Mouse (Mus musculus) heart, postnatal 10 days (tissue): ENCODE results near the gene Slc7a10. TPM values are rescaled to one million over a fixed set of nuclear protein-coding genes. Genes with fewer than 3 reads are reported as not detected.

ENCODE experiments used
- DNase-seq, 2 experiments: peaks; one replicate each; pipeline ENCODE4 v3.0.0; 2021
- intact Hi-C: fragments of 180-260 bp; cut with DNase I; formaldehyde crosslinking; loops from one replicate; pipeline ENCODE4 v1.15.1; 2025
- total RNA-seq, 2 experiments: library from RNA; stranded (reverse); gene quantifications; 2 replicates each; pipeline ENCODE4 v1.2.3; 2021

Gene Slc7a10
- total RNA-seq, 2 experiments from 2014 or later = 0.60 to 1.1 TPM

GRCm38 (mm10) chr7:35171867-35172382, 14.3 kb upstream of the Slc7a10 start:
- DNase-seq = peak; percentile 84 to 88
- intact Hi-C loops = loop anchor here (1.0 to 10.0 kb wide), 7 partner anchors 52 to 765 kb away; no protein-coding TSS in a partner anchor

GRCm38 (mm10) chr7:35172519-35172918, 13.7 kb upstream of the Slc7a10 start:
- DNase-seq = no peak
- intact Hi-C loops = loop anchor here (1.0 to 10.0 kb wide), 6 partner anchors 52 to 765 kb away; no protein-coding TSS in a partner anchor

- no peak for DNase-seq
- intact Hi-C loops = loop anchor here (10.0 kb wide), 1 partner anchor 331 kb away; no protein-coding TSS in a partner anchor
Measured at GRCm38 (mm10) chr7:35175533-35175932, 10.7 kb upstream of the Slc7a10 start.

DNA sequence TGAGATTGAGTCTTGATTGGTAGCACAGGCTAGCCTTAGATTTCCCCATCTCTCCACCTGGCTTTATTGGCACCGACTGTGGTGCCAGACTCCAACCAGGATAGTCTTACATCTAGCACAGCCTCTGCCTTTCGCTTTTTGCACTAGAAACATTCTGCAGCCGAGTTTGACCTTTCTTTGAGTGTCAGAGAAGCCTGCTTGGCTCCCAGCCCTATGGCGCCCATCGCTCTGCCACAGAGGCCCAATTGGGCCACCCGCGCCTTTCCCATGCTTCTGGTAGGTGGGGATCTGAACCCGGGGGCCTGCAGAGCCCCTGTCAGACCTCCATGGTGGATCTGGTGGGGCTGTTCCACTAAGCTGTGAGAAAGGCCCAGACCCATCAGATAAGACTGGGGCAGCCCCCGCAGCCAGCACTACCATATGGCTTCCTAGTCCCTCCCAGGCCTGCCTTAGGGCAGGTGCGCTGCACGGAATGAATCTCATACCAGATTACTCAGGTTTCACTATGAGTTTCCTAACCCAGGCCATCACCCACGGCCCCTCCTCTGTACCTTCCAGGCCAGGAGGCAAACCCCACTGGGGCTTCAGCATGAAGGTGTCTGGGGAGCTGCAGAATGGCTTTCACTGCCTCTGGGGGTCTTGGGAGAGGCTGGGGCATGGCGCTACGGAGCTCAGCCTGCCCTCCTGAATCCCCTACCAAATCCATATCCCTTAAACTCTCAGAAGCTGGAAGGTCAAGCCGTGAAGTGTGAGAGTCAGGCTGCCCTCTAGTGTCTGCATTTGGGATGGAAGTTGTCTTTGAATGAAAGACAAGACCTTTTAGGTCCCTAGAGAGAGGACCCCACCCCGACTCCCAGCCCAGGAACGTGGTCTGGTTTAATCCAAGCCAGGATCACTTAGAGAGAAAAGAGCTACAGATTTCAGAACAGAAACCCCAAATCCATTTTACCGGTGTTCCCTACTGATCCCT, 9.5 kb upstream of the Slc7a10 start:
- DNase-seq = peak; percentile 43 to 66
- intact Hi-C loops = loop anchor here (10.0 kb wide), 1 partner anchor 332 kb away; no protein-coding TSS in a partner anchor

DNA sequence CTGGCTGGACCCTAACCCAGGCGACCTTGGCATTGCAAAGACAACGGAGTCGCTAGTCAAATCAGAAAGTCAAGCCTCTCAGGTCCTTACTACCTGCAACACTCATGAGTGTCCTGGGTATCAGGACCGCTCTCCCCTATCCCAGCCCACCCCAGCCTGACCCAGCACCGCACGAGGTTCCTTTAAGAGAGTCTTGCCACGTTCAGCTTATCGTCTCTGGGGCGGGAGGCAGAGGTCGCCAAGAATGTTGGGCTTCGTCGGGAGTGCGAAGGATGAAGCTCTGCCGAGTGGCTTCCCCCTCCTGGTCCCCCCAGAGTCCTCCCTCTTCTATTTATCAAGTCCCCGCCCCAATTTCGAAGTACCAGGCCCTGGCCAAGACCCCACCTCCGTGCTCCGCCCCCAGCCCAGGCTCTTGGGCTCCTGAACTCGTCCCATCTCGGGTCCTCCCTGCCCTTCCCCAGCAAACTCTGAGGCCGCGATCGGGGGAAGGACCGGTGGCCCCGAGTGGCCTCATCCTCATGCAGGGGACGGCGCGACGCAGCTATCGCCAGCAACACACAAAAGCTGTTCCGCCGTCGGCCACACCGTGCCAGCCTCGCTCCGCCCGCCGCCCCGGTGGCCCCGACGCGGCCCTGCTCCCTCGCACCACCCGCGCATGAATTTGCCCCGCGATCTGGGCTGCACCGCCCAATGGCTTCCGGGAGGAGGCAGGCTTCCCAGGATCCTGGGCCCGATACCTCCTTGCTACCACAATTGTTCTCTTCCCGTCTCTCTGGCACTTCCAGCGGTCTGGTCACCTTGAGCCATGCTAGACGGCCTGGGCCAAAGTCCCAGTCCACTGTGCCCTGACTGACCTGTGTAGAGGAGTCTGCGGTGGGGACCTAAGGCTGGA, 1.1 kb upstream of the Slc7a10 start:
- peak; percentile 24 to 46 for DNase-seq
- intact Hi-C loops = no loop called here

GRCm38 (mm10) chr7:35189699-35190098, 3.5 kb downstream of the Slc7a10 start:
- DNase-seq = no peak
- intact Hi-C loops = no loop called here

DNA sequence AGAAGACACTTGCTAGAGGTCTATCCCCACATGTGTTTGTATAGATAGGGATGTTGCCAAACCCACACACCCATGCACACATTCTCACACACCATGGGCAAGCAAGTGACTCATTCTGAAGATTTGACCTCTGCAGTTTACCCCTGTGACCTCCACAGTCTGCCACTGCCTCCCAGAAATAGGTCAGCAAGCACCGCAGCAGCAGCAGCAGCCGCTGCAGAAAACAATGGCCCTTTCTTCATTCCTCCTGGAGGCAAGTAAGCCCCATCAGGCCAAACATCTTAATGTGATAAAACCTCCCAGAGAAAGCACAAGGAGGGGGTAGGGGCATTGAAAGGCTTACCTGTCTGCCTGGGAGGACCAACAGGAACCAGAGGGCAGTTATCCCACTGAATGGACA, 5.1 kb downstream of the Slc7a10 start:
- intact Hi-C loops = no loop called here
- no peak for DNase-seq

DNA sequence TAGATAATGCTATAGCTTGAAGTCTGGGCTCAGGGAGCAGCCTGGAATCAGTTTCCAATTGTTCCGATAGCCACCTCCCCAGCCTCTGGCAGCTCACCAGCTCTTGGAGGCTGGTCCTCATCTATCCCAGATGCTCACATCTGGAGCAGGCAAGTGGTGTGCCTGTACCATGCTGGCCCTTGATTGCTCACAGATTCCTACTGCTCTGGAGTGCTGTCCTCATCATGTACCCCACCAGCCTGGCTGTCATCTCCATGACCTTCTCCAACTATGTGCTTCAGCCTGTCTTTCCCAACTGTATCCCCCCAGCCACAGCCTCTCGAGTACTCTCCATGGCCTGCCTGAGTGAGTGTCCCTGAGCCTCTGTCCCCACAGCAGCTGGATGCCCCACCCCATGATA, 10.8 kb downstream of the Slc7a10 start:
- peak in 1 of 2 experiments; percentile 10 for DNase-seq
- intact Hi-C loops = no loop called here

DNA sequence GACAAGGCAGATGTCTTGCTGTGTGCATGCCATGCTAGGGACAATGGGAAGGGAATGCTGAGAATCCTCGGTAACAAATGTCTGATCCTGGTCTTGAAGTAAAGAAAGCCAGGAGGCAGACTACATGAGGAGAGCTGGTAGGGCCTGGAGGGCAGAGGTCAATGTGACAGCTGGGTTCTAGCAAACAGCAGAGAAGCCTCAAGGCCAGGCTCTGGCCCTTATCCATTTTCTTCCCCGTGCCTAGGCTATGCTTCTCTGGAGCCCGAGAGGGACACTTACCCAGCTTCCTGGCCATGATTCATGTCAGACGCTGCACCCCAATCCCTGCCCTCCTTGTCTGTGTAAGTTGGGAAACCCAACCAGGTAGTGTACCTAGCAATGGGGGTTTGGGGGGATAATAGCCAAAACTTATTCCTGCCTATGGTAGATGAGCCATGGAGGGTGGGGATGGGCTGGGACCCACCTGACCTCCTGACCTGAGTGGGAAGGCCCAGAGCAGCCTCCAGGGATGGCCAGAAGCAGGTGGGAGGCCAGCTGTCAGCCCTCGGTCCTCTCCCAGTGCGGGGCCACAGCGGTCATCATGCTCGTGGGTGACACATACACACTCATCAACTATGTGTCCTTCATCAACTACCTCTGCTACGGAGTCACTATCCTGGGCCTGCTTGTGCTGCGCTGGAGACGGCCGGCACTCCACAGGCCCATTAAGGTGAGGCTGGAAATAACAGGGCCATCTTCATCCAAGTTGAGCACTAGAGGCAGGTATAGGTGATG, 13.0 kb downstream of the Slc7a10 start:
- DNase-seq = no peak

GRCm38 (mm10) chr7:35199755-35200154, 13.6 kb downstream of the Slc7a10 start:
- intact Hi-C loops = no loop called here
- DNase-seq = no peak

More for the DNA sequence above, 13.0 kb downstream of the Slc7a10 start:
- intact Hi-C loops = no loop called here

DNA sequence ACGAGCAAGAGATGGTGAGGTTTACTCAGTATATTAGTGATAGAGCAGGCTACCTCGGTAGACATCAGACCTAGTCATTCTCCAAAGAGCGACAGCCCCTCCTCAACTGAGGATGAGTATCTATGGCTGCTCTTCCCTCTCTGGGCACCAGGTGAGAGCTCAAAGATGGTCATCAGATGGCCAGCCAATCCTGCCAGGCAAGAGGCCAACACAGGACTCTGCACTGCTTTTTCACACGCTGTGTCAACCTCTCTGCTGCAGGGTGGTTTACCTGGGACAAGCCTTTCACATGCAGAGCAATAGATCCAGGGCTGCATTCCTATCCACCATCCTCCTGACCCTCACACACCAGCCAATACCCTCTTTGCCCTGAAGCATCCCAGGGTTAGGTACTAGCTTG, 25.6 kb downstream of the Slc7a10 start:
- intact Hi-C loops = no loop called here
- no peak for DNase-seq

DNA sequence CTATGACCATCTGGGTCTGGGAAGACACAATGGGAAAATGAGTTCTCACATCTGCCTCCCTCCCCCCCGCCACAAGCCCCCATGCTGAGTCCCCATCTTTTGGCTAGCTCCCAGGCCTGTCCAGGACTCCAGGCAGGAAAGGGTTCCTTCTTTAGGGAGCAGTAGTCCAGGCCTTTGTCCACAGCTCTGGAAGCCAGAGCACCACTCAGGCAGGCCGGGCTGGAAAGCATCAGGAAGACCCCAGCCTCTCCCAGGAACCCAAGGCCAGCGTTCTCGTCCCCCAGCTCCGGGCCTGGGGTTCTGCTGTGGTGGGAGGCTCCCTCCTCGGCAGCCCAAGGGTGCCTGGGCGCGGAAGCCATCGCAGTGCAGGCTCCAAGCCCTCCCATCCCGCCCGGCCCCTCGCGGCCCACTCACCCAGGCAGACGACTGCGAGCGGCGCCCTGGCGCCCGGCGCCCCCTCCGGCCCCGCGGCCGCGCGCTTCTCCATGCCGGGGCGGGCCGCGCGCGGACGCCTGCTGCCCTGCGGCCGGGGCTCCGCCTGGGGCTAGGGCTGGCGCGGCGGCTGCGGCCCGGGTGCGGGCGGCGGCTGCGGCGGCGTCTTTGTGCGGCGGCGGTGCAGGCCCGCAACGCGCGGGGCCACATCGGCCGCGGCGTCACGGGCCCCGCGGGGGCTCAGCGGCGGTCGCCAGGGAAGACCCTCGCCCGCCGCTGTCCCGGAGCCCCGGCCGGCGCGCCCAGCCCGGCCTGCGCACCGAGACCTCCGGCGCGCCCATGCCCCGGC, 28.4 kb downstream of the Slc7a10 start:
- intact Hi-C loops = no loop called here
- DNase-seq = peak; percentile 18 to 22

GRCm38 (mm10) chr7:35215225-35215624, 29.0 kb downstream of the Slc7a10 start, which contains the start of gene Lrp3:
Lrp3 (minus strand) TSS chr7:35215498.
- DNase-seq = peak; percentile 81 to 83
- intact Hi-C loops = no loop called here

GRCm38 (mm10) chr7:35215731-35216130, 29.5 kb downstream of the Slc7a10 start:
- no peak for DNase-seq
- intact Hi-C loops = no loop called here

DNA sequence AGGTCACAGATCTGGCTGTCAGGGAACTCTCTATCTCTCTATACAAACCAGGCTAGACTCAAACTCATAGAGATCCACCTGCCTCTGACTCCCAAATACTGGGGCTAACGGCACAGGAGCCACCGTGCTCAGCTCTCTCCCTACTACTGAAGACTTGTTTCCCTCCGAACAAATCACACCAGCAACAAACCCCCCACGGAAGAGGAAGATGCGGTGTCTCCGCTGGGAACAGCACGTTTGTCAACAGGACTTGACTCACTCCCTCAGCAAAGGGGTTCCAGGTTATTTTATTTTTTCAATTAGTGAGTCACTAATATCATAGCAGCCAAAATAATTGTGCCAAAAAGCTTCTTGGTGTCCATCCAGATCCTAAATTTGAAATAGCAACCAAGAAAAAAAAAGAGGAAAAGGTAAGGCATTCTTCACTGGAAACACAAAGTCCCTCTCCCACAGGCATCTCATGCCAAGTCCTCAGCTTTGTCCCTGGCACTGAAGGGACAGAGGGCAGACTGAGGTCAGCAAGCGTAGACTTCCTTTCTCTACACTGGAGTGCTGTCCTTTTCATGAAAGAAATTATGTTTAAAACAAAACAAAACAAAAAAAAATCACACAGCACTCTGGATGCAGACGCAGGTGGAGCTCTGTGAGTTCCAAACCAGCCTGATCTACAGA, 34.6 kb downstream of the Slc7a10 start:
- intact Hi-C loops = no loop called here
- DNase-seq = no peak

GRCm38 (mm10) chr7:35230333-35230732, 44.1 kb downstream of the Slc7a10 start:
- DNase-seq = no peak
- intact Hi-C loops = no loop called here

DNA sequence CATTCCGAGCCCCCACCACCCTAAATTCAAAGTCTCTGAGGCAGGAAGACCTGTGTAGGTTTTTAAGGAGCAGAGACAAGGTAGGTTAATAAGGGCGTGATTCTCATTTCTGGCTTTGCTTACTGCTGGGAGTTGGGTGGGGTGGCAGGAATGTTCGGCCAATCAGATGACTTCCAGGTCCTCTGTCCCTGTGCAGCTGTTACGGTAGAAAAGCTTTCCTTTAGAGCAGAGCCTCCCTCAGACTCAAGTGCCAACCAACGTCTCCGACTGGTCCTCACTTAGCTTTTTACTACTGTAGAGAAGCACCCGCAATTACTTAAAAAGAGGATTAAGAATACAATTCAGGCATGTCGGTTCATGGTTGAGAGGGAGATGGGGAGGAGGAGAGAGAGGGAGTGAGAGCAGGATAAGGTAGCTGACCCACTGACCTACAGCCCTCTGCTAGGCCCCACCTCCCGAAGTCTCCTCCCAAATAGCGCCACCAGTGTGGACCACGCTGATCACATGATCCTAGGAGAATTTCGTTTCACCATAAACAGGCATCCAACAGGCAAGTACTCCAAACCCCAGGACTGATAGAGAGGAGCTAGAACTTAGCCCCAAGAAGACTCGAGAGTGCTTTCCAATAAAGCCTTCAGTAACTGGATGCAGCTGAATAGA, 46.7 kb downstream of the Slc7a10 start:
- no peak for DNase-seq
- intact Hi-C loops = no loop called here

DNA sequence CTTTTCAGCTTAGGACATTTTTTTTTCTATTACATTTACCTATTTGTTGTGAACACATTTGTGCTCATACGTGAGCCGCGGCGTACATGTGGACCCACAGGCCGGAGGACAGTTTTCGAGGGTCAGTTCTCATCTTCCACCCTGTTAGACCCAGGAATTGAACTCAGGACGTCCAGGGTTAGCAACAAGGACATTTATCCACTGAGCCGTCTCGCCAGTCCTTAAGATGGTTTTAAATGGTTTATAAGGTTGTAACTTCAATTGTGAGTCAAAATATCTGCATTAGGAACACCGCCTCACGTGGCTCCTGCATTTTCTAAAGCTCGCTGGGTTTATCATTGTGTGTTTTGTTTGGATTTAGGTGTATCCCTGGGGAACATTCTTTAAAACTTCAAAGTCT, 47.7 kb downstream of the Slc7a10 start:
- DNase-seq = peak in 1 of 2 experiments; percentile 10
- intact Hi-C loops = no loop called here
